Mouse (Mus musculus) heart, embryonic 13.5 days (tissue): ENCODE results near the gene Rad51b. TPM values are rescaled to one million over a fixed set of nuclear protein-coding genes. Genes with fewer than 3 reads are reported as not detected.

Experiments
- ATAC-seq: fragments of 200-750 bp; cut with Nextera tagmentation; 2 replicates; pipeline ENCODE4 v1.8.0; 2017; ENCODE audit warnings: moderate TSS enrichment; ENCODE audit not compliant: insufficient number of reproducible peaks, low FRiP score, low TSS enrichment; ENCODE audit errors: extremely low read depth
- H3K27ac ChIP-seq: fragments of 300-500 bp; sonication (generic); replicated peaks from 2 replicates; pipeline ENCODE4 v1.5.1; 2015; ENCODE audit warnings: moderate library complexity, mild to moderate bottlenecking, inconsistent platforms
- H3K27me3 ChIP-seq: fragments of 300-500 bp; sonication (generic); replicated peaks from 2 replicates; pipeline ENCODE4 v1.6.1; 2015; ENCODE audit warnings: mild to moderate bottlenecking, inconsistent platforms
- H3K36me3 ChIP-seq: fragments of 300-500 bp; sonication (generic); 2 replicates; pipeline ENCODE4 v1.6.1; 2015; ENCODE audit warnings: mild to moderate bottlenecking, inconsistent platforms
- H3K4me1 ChIP-seq: fragments of 300-500 bp; sonication (generic); 2 replicates; pipeline ENCODE4 v1.6.1; 2015; ENCODE audit warnings: inconsistent platforms
- H3K4me2 ChIP-seq: fragments of 300-500 bp; sonication (generic); 2 replicates; pipeline ENCODE4 v1.6.1; 2015; ENCODE audit warnings: inconsistent platforms, mild to moderate bottlenecking, moderate library complexity
- H3K4me3 ChIP-seq: fragments of 300-500 bp; sonication (generic); 2 replicates; pipeline ENCODE4 v1.5.1; 2015; ENCODE audit warnings: moderate library complexity, mild to moderate bottlenecking, inconsistent platforms
- H3K9ac ChIP-seq: fragments of 300-500 bp; sonication (generic); 2 replicates; pipeline ENCODE4 v1.6.1; 2015; ENCODE audit warnings: inconsistent platforms, mild to moderate bottlenecking, moderate library complexity
- H3K9me3 ChIP-seq: fragments of 300-500 bp; sonication (generic); 2 replicates; pipeline ENCODE4 v1.6.1; 2016; ENCODE audit warnings: inconsistent platforms
- WGBS: fragments of 180-500 bp; shearing (Covaris S2); methylation state at CpG from one replicate; pipeline ENCODE4 v1.1.7; 2015; ENCODE audit warnings: mixed read lengths; 5-methylcytosine and 5-hydroxymethylcytosine counted together
- polyA plus RNA-seq: library from polyadenylated mRNA; unstranded; fragments of >200 nt; fragmentation: Nextera tagmentation; extraction: Ambion mirVana; gene quantifications from 2 replicates; pipeline ENCODE4 v1.2.1, GENCODE M21; 2015

Rad51b gene
- polyA plus RNA-seq, 1 experiment from 2014 or later: 4.8 TPM

- H3K27me3 ChIP-seq: no peaks in the 10 kb centered on the region
- H3K27ac ChIP-seq: no peak overlapping the region
- H3K4me2 ChIP-seq: no peak overlapping the region
- H3K36me3 ChIP-seq: no peaks in the 10 kb centered on the region
- H3K9me3 ChIP-seq: no peaks in the 10 kb centered on the region
- H3K9ac ChIP-seq: no peak overlapping the region
- no peak overlapping the region for H3K4me3 ChIP-seq
- no peaks in the 10 kb centered on the region for H3K4me1 ChIP-seq
- no peak for ATAC-seq
- 87% methylated on average over 6 of the region's 6 CpGs for WGBS
Observed at GRCm38 (mm10) chr12:79541581-79541980, 244.5 kb downstream of the Rad51b start.

- WGBS: 57% methylated on average over 3 of the region's 3 CpGs
- H3K9ac ChIP-seq: no peak overlapping the region
- no peaks in the 10 kb centered on the region for H3K9me3 ChIP-seq
- peaks cover 21% of the 10 kb centered on the region for H3K4me1 ChIP-seq
- no peak for ATAC-seq
- H3K36me3 ChIP-seq: no peaks in the 10 kb centered on the region
- H3K27ac ChIP-seq: no peak overlapping the region
- no peak overlapping the region for H3K4me3 ChIP-seq
- no peak overlapping the region for H3K4me2 ChIP-seq
- no peaks in the 10 kb centered on the region for H3K27me3 ChIP-seq
Observed at GRCm38 (mm10) chr12:79545063-79545462, 248.0 kb downstream of the Rad51b start.

- ATAC-seq: no peak
- H3K4me2 ChIP-seq: no peak overlapping the region
- no peak overlapping the region for H3K4me3 ChIP-seq
- peak overlapping the region; percentile 38; the same call in 1 of the 2 replicates for H3K27ac ChIP-seq
- no peaks in the 10 kb centered on the region for H3K27me3 ChIP-seq
- no peak overlapping the region for H3K9ac ChIP-seq
- 28% methylated on average over 6 of the region's 6 CpGs for WGBS
- no peaks in the 10 kb centered on the region for H3K36me3 ChIP-seq
- H3K4me1 ChIP-seq: peaks cover 26% of the 10 kb centered on the region
- H3K9me3 ChIP-seq: no peaks in the 10 kb centered on the region
Observed at GRCm38 (mm10) chr12:79547556-79547955, 250.5 kb downstream of the Rad51b start.

- no peak for ATAC-seq
- H3K9me3 ChIP-seq: no peaks in the 10 kb centered on the region
Observed at GRCm38 (mm10) chr12:79548607-79549330, 251.7 kb downstream of the Rad51b start.

GRCm38 (mm10) chr12:79550049-79550682 lies 253.1 kb downstream of the Rad51b start:
- WGBS: 90% methylated on average over 7 of the region's 7 CpGs
- Histone ChIP-seq H3K27me3 (no peaks in the 10 kb centered on the region), H3K36me3 (no peaks in the 10 kb centered on the region), H3K4me2 (no peak overlapping the region), H3K4me3 (no peak overlapping the region), H3K9me3 (no peaks in the 10 kb centered on the region), H3K4me1 (peaks cover 26% of the 10 kb centered on the region), H3K27ac (no peak overlapping the region), H3K9ac (no peak overlapping the region)
- no peak for ATAC-seq

More at GRCm38 (mm10) chr12:79548607-79549330, 251.7 kb downstream of the Rad51b start:
- Histone ChIP-seq H3K27me3 (no peaks in the 10 kb centered on the region), H3K4me3 (no peak overlapping the region), H3K27ac (no peak overlapping the region), H3K4me2 (no peak overlapping the region), H3K36me3 (no peaks in the 10 kb centered on the region), H3K9ac (no peak overlapping the region), H3K4me1 (peaks cover 26% of the 10 kb centered on the region)
- WGBS: 71% methylated on average over 8 of the region's 8 CpGs

GRCm38 (mm10) chr12:79551274-79551673 lies 254.2 kb downstream of the Rad51b start:
- Histone ChIP-seq H3K9me3 (no peaks in the 10 kb centered on the region), H3K4me3 (no peak overlapping the region), H3K36me3 (no peaks in the 10 kb centered on the region), H3K27me3 (no peaks in the 10 kb centered on the region), H3K4me2 (no peak overlapping the region), H3K9ac (no peak overlapping the region), H3K4me1 (peaks cover 26% of the 10 kb centered on the region), H3K27ac (no peak overlapping the region)
- WGBS: 84% methylated on average over 1 of the region's 1 CpGs
- ATAC-seq: no peak

- H3K36me3 ChIP-seq: no peaks in the 10 kb centered on the region
- H3K4me2 ChIP-seq: no peak overlapping the region
- H3K4me1 ChIP-seq: peaks cover 17% of the 10 kb centered on the region; the same call in 1 of the 2 replicates
- H3K27ac ChIP-seq: no peak overlapping the region
- H3K4me3 ChIP-seq: no peak overlapping the region
- no peaks in the 10 kb centered on the region for H3K27me3 ChIP-seq
- H3K9ac ChIP-seq: no peak overlapping the region
- no peaks in the 10 kb centered on the region for H3K9me3 ChIP-seq
- no peak for ATAC-seq
Observed at GRCm38 (mm10) chr12:79553056-79553455, 256.0 kb downstream of the Rad51b start.

- Histone ChIP-seq H3K4me1 (peaks cover 6% of the 10 kb centered on the region; the same call in 1 of the 2 replicates), H3K9ac (no peak overlapping the region), H3K4me2 (no peak overlapping the region), H3K4me3 (no peak overlapping the region), H3K27me3 (no peaks in the 10 kb centered on the region), H3K36me3 (no peaks in the 10 kb centered on the region), H3K9me3 (no peaks in the 10 kb centered on the region), H3K27ac (no peak overlapping the region)
- ATAC-seq: no peak
- 75% methylated on average over 5 of the region's 5 CpGs for WGBS
Observed at GRCm38 (mm10) chr12:79557904-79558303, 260.8 kb downstream of the Rad51b start.

GRCm38 (mm10) chr12:79558711-79559110 lies 261.6 kb downstream of the Rad51b start:
- peaks cover 6% of the 10 kb centered on the region; the same call in 1 of the 2 replicates for H3K4me1 ChIP-seq
- no peak overlapping the region for H3K27ac ChIP-seq
- no peaks in the 10 kb centered on the region for H3K36me3 ChIP-seq
- H3K9me3 ChIP-seq: no peaks in the 10 kb centered on the region
- no peaks in the 10 kb centered on the region for H3K27me3 ChIP-seq
- H3K4me3 ChIP-seq: no peak overlapping the region
- H3K4me2 ChIP-seq: no peak overlapping the region
- no peak for ATAC-seq
- WGBS: 82% methylated on average over 3 of the region's 3 CpGs
- no peak overlapping the region for H3K9ac ChIP-seq

GRCm38 (mm10) chr12:79559410-79560015 lies 262.4 kb downstream of the Rad51b start:
- Histone ChIP-seq H3K4me3 (no peak overlapping the region), H3K9ac (no peak overlapping the region), H3K9me3 (no peaks in the 10 kb centered on the region), H3K27ac (no peak overlapping the region), H3K4me2 (no peak overlapping the region), H3K4me1 (peaks cover 6% of the 10 kb centered on the region; the same call in 1 of the 2 replicates), H3K27me3 (no peaks in the 10 kb centered on the region), H3K36me3 (no peaks in the 10 kb centered on the region)
- ATAC-seq: no peak
- WGBS: 73% methylated on average over 4 of the region's 4 CpGs

- no peak overlapping the region for H3K9ac ChIP-seq
- no peak overlapping the region for H3K4me3 ChIP-seq
- no peak overlapping the region for H3K4me2 ChIP-seq
- H3K27ac ChIP-seq: no peak overlapping the region
- H3K4me1 ChIP-seq: peaks cover 6% of the 10 kb centered on the region; the same call in 1 of the 2 replicates
- ATAC-seq: no peak
- H3K36me3 ChIP-seq: no peaks in the 10 kb centered on the region
- H3K27me3 ChIP-seq: no peaks in the 10 kb centered on the region
- H3K9me3 ChIP-seq: no peaks in the 10 kb centered on the region
- 87% methylated on average over 8 of the region's 8 CpGs for WGBS
Observed at GRCm38 (mm10) chr12:79560084-79560699, 263.1 kb downstream of the Rad51b start.
